Mouse (Mus musculus) fat pad, adult 2 months (tissue): Measurements from ENCODE around the gene Zfp358.
A peak's percentile ranks its signal among the peaks of the same experiment; 100 is the strongest.

Experiments
- DNase-seq: peaks from one replicate; pipeline ENCODE4 v3.0.0-alpha.2; 2011; ENCODE audit warnings: low read depth, low spot score; ENCODE audit errors: extremely low read depth

Zfp358 gene

DNA sequence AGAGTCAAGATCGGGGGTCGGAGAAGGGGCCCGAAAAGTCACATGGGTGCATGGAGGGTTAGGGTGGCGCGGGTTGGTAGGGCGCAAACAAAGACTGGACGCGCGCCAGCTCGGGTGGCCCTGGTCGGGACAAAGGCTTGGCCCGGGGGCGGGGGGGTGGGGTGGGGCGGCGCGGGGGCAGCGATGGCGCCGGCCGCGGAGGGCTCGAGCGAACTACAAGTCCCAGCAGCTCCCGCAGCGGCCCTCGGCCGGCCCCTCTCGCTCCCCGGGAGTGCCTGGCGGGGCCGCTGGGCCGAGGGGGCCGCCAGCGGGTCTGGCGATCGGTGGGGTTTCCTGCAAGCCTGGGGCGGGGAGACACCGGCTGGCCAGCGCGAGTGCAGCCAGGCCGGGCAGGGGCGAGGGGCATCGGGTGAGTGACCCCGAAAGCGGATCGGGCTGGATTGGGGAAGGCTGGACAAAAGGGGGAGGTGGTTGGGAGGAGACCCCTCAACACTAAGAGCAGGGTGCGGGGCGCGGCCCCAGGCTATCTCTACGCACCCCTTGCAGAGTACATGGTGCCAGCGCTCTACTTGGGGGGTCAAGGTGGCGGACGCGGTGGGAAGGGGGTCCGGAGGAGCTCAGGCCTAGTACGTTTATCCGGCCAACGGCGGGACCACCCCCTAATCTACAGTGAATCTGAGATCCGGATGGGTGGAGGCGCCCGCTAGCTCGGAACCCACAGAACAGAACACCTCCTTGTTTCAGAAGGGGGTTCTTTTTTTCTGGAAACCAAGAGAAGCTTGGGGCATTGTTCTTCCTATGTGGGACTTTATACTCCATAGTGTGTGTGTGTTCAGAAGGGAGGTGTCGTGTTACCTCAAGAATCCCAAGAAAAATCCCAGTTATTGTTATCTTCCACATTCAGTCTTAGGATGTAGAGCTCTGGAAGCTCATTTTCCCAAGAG, at the start of gene Zfp358:
Gene Zfp358 (plus strand): TSS at position 238 of the 944 bp plus-strand sequence.
- DNase-seq: no peak

- DNase-seq: peak; percentile 83
Measured at GRCm38 (mm10) chr8:3449226-3449625, 43.7 kb upstream of the Zfp358 start.

GRCm38 (mm10) chr8:3450670-3451069, 42.3 kb upstream of the Zfp358 start:
- no peak for DNase-seq

DNA sequence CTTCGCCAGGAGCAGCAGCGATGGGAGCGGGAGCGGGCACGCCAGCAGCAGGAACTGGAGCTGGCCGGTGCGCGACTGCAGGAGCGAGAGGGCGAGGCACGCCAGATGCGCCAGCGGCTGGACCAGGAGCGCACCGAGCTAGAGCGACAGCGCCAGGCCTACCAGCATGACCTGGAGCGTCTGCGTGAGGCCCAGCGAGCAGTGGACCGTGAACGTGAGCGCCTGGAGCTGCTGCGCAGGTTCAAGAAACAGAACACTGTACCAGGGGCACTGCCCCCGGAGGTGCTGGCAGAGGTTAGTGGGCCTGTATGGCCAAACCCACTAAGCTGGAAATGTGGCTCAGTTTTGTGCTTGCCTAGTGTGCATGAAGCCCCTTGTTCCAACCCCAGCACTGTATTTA, 40.9 kb upstream of the Zfp358 start:
- no peak for DNase-seq

- no peak for DNase-seq
Measured at GRCm38 (mm10) chr8:3463248-3463647, 29.7 kb upstream of the Zfp358 start.

- DNase-seq: no peak
Measured at GRCm38 (mm10) chr8:3464309-3464708, 28.6 kb upstream of the Zfp358 start.

DNA sequence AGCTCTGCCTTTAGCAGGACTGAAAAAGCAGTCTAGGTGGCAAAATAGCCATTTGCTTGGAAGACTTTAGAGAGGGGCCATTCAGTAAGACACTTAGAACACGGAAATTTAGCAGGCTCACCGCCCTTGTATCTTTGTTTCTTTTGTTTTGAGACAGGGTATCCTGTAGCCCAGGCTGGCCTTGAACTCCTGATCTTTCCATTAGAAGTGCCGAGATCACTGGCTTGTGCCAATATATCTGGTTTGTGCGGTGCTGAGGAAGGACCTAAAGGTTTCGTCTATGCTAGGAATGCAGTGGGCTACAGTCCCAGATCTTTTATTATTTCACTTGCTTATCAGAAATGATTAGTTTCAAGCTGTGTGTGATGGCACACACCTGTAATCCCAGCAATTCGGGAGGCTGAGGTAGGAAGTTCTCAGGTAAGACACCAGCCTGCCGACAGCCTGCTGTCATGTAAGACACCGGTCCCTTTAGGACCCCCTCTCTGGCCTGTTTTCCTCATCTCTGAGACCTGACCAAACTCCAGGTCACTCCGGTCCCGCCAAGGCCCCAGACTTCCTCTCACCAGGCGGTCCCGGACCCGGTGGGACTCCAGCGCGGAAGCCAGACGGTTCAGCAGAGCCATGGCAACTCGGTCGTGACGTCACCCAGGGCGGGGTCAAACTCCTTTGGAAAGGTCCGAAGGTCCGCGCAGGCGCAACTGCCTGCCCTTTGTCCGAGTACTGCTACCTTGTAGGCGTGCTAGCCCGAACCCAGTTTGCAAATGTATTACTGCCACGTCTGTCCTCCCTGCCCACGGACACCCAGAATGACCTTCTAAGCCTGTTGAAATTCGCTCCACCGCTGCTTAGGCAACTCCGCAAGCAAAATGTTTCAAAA, 25.7 kb upstream of the Zfp358 start, which contains the start of gene Pex11g:
Gene Pex11g (minus strand): TSS at position 675 of the 880 bp plus-strand sequence.
- peak; percentile 80 for DNase-seq

DNA sequence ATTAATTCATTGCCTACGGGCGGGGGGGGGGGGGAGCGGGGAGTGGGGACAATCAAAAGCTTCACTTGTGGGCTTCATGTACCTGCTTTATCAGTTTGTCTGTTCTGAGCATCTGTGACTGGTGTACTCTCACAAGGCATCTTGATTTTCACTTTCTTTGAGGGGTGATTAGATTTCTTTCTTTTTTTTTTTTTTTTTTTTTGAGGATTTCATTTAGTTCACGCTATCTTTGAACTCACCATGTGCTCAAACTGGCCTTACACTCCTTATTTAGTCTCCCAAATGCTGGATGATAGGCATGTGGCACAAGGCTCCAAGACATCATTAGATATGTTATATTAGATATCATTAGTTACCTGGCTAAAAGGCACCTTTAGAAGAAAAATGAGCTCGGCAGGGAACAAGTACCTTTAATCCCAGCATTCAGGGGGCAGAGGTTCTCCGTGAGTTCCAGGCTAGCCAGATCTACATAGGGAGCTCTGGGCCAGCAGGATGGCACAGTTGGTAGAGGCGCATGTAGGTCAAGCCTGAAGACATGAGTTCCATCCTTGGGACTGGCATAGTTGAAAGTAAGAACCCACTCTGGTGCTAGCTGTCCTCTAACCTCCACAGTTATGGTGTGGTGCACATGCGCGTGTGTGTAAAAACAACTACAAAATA, 24.9 kb upstream of the Zfp358 start:
- no peak for DNase-seq

DNA sequence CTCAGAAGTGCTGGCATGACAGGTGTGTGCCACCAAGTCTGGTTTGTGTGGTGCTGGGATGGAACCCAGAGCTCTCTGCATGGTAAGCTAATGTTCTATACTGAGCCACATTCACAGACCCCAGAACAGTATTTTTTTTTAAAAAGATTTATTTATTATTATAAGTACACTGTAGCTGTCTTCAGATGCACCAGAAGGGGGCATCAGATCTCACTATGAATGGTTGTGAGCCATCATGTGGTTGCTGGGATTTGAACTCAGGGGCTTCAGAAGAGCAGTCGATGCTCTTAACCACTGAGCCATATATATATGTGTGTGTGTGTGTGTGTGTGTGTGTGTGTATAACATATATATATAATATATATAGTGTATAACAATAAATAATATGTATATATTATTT, 24.1 kb upstream of the Zfp358 start:
- DNase-seq: no peak

- no peak for DNase-seq
Measured at GRCm38 (mm10) chr8:3470562-3470961, 22.4 kb upstream of the Zfp358 start, which contains the start of gene Tex45. Gene Tex45, plus strand, starts transcription at chr8:3470862.

GRCm38 (mm10) chr8:3475715-3476429, 17.1 kb upstream of the Zfp358 start:
- DNase-seq: no peak

GRCm38 (mm10) chr8:3480221-3480785, 12.6 kb upstream of the Zfp358 start:
- peak; percentile 78 for DNase-seq

DNA sequence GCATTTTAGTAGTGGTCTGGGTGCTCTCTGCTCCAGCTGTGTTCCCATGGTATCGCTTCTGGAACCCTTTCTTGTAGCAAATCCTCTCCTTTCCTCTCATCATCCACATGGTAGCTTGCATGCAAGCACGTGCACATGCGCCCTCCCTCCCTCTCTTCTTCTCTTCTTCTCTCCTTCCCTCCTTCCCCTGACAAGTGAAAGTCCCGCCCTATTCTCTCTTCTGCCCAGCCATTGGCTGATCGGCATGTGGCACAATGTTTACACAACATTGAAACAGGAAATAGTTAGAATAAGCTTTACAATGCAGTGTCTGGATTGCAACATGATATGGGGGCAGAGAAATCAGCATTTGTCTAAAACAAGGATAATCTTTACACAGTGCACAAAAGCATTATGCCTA, 11.3 kb upstream of the Zfp358 start:
- DNase-seq: no peak

GRCm38 (mm10) chr8:3482240-3482740, 10.6 kb upstream of the Zfp358 start:
- no peak for DNase-seq

GRCm38 (mm10) chr8:3483546-3483945, 9.4 kb upstream of the Zfp358 start:
- no peak for DNase-seq

DNA sequence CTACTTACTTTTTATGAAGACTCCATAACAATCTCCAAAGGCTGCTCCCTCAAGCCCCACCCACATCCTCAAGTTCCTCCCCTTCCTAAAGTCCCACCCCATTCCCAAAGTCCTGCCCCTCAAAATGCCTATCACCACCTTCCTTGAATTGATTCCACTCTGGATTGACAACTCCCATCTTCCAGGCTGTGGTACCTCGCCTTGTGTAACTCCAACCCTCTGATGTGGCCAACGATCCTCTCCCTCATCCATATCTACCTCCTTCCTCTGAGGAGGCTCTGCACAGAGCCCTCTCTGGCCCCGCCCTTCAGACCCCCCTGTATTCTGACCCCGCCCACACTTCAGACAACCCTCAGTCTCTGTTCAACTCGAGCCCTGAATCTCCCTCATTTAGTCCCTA, 7.7 kb upstream of the Zfp358 start:
- DNase-seq: no peak

DNA sequence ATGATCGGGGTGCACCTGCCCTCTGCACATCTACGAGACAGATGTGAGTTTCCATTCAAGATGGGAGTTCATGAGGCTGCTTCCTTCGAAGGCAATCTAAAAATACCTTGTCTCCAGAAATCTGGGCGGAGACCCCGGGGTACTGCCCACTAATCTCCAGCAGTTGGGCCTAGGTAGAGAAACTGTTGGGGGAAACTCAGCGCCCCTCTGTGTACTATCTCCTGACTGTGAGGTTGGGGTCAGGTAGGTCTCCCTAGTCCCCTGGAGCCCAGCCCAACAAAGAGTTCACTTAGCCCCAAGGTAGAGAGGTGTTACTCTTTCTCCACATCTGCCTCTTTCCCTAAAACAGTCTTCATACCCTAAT, 889 bp downstream of the Zfp358 start:
- DNase-seq: no peak

DNA sequence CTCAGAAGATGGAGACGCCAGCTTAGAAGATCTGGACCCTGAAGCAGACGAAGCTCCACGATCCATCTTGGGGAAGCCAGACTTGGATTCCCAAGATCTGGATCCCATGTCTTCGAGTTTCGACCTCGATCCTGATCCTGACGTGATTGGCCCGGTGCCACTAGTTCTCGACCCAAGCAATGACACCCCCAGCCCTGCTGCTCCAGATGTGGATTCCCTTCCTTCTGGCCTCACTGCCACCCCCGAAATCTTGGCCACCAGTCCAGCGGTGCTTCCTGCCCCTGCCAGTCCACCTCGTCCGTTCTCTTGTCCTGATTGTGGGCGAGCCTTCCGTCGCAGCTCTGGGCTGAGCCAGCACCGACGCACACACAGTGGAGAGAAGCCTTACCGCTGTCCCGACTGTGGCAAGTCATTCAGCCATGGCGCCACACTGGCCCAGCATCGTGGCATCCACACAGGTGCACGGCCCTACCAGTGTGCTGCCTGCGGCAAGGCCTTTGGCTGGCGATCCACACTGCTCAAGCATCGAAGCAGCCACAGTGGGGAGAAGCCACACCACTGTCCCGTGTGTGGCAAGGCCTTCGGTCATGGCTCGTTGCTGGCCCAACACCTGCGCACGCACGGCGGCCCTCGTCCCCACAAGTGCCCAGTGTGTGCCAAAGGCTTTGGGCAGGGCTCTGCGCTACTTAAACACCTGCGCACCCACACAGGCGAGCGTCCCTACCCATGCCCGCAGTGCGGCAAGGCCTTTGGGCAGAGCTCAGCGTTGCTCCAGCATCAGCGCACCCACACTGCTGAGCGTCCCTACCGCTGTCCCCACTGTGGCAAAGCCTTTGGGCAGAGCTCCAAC, 2.9 kb downstream of the Zfp358 start:
- no peak for DNase-seq

- no peak for DNase-seq
Measured at GRCm38 (mm10) chr8:3496428-3496748, 3.5 kb downstream of the Zfp358 start.
